Mouse (Mus musculus) erythroblast, embryonic 14.5 days (primary cell): Measurements from ENCODE around the gene Polr2g.

ENCODE experiments used
- GATA1 ChIP-seq: IDR thresholded peaks from 2 replicates; pipeline ENCODE4 v1.6.1; 2012; ENCODE audit warnings: low read length, inconsistent platforms, mixed read lengths
- TAL1 ChIP-seq: IDR thresholded peaks from 3 replicates; pipeline ENCODE4 v1.6.1; 2012; ENCODE audit warnings: low read length, inconsistent platforms, mixed read lengths

DNA sequence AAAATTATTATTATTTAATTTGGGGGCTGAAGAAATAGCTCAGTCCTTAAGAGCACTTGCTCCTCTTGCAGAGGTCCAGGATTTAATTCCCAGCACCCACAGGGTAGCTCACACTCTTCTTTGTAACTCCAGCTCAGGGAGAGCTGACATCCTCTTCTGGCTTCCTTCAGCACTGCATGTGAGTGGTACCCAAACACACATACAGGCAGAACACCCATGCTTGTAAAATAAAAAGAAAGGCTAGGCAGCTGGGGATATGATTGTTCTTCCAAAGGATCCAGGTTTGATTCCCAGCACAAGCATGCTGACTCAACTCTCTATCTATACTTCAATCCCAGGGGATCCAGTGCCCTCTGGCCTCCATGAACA is 554 bp upstream of the Polr2g start:
- TF ChIP-seq TAL1, result no peak
- TF ChIP-seq GATA1, result no peak
